Mouse (Mus musculus) brown adipose tissue, adult 24 weeks (tissue): ENCODE results near the gene Nipal3. TPM values are rescaled to one million over a fixed set of nuclear protein-coding genes. Genes with fewer than 3 reads are reported as not detected.

Experiments
- H3K27ac ChIP-seq: fragments of 200-500 bp; replicated peaks from 2 replicates; pipeline ENCODE4 v1.5.1; 2012; ENCODE audit warnings: low read depth, mild to moderate bottlenecking, low read length
- H3K4me1 ChIP-seq: fragments of 200-500 bp; 2 replicates; pipeline ENCODE4 v1.6.1; 2012; ENCODE audit warnings: low read length, mixed read lengths; ENCODE audit not compliant: control insufficient read depth, insufficient read depth, insufficient read length
- H3K4me3 ChIP-seq: fragments of 200-500 bp; 2 replicates; pipeline ENCODE4 v1.5.1; 2012; ENCODE audit warnings: low read depth, mild to moderate bottlenecking, low read length, moderate library complexity; ENCODE audit not compliant: insufficient read depth
- polyA plus RNA-seq: library from polyadenylated mRNA; stranded (reverse); fragments of >200 nt; gene quantifications from 2 replicates; pipeline ENCODE4 v1.2.4, GENCODE M21; 2012; ENCODE audit not compliant: missing spikeins, insufficient read depth, insufficient read length

Gene Nipal3
- polyA plus RNA-seq, 1 experiment: 6.5 TPM

- no peak overlapping the region for H3K4me3 ChIP-seq
- no peak overlapping the region for H3K27ac ChIP-seq
- H3K4me1 ChIP-seq: peaks cover 4% of the 10 kb centered on the region; the same call in 1 of the 2 replicates
Observed at GRCm38 (mm10) chr4:135489256-135489655, 5.6 kb downstream of the Nipal3 start.

GRCm38 (mm10) chr4:135486352-135486751 is 8.5 kb downstream of the Nipal3 start:
- no peak overlapping the region for H3K27ac ChIP-seq
- H3K4me1 ChIP-seq: no peaks in the 10 kb centered on the region
- no peak overlapping the region for H3K4me3 ChIP-seq

- no peak overlapping the region for H3K27ac ChIP-seq
- no peaks in the 10 kb centered on the region for H3K4me1 ChIP-seq
- no peak overlapping the region for H3K4me3 ChIP-seq
Observed at GRCm38 (mm10) chr4:135485086-135485485, 9.8 kb downstream of the Nipal3 start.

GRCm38 (mm10) chr4:135480370-135480769 is 14.5 kb downstream of the Nipal3 start:
- Histone ChIP-seq H3K27ac (no peak overlapping the region), H3K4me1 (no peaks in the 10 kb centered on the region), H3K4me3 (no peak overlapping the region)

GRCm38 (mm10) chr4:135477851-135478250 is 17.0 kb downstream of the Nipal3 start:
- Histone ChIP-seq H3K4me3 (no peak overlapping the region), H3K27ac (no peak overlapping the region), H3K4me1 (no peaks in the 10 kb centered on the region)

GRCm38 (mm10) chr4:135463406-135463805 is 31.4 kb downstream of the Nipal3 start:
- Histone ChIP-seq H3K27ac (no peak overlapping the region), H3K4me3 (no peak overlapping the region), H3K4me1 (no peaks in the 10 kb centered on the region)

GRCm38 (mm10) chr4:135453572-135453971 is 41.3 kb downstream of the Nipal3 start:
- H3K4me1 ChIP-seq: peaks cover 4% of the 10 kb centered on the region; the same call in 1 of the 2 replicates
- H3K27ac ChIP-seq: no peak overlapping the region
- H3K4me3 ChIP-seq: no peak overlapping the region

- Histone ChIP-seq H3K4me3 (no peak overlapping the region), H3K4me1 (peaks cover 4% of the 10 kb centered on the region; the same call in 1 of the 2 replicates), H3K27ac (no peak overlapping the region)
Observed at GRCm38 (mm10) chr4:135453164-135453563, 41.7 kb downstream of the Nipal3 start.

GRCm38 (mm10) chr4:135451360-135452015 is 43.4 kb downstream of the Nipal3 start:
- peaks cover 4% of the 10 kb centered on the region; the same call in 1 of the 2 replicates for H3K4me1 ChIP-seq
- no peak overlapping the region for H3K4me3 ChIP-seq
- H3K27ac ChIP-seq: no peak overlapping the region

GRCm38 (mm10) chr4:135442473-135442872 is 52.4 kb downstream of the Nipal3 start:
- Histone ChIP-seq H3K4me1 (peaks cover 2% of the 10 kb centered on the region; the same call in 1 of the 2 replicates), H3K4me3 (no peak overlapping the region)

GRCm38 (mm10) chr4:135439904-135440522 is 54.8 kb downstream of the Nipal3 start:
- Histone ChIP-seq H3K4me1 (peaks cover 2% of the 10 kb centered on the region; the same call in 1 of the 2 replicates), H3K27ac (no peak overlapping the region), H3K4me3 (no peak overlapping the region)

More at GRCm38 (mm10) chr4:135442473-135442872, 52.4 kb downstream of the Nipal3 start:
- H3K27ac ChIP-seq: no peak overlapping the region

- Histone ChIP-seq H3K4me3 (0 out of 2 replicates have a peak overlapping the region, but pooled peaks have one; percentile 5), H3K4me1 (peaks cover 4% of the 10 kb centered on the region; the same call in 1 of the 2 replicates), H3K27ac (no peak overlapping the region; the same call in 1 of the 2 replicates)
Observed at GRCm38 (mm10) chr4:135439188-135439647, 55.6 kb downstream of the Nipal3 start.

GRCm38 (mm10) chr4:135437924-135438323 is 56.9 kb downstream of the Nipal3 start:
- H3K27ac ChIP-seq: no peak overlapping the region
- H3K4me1 ChIP-seq: peaks cover 4% of the 10 kb centered on the region; the same call in 1 of the 2 replicates
- H3K4me3 ChIP-seq: no peak overlapping the region

GRCm38 (mm10) chr4:135436291-135436690 is 58.5 kb downstream of the Nipal3 start:
- Histone ChIP-seq H3K27ac (no peak overlapping the region; the same call in 1 of the 2 replicates), H3K4me3 (no peak overlapping the region), H3K4me1 (peaks cover 4% of the 10 kb centered on the region; the same call in 1 of the 2 replicates)

- peak overlapping the region; percentile 46; the same call in 1 of the 2 replicates for H3K27ac ChIP-seq
- peak overlapping the region; percentile 69 for H3K4me3 ChIP-seq
- 0 out of 2 replicates have a peak, but pooled peaks cover 2% of the 10 kb centered on the region for H3K4me1 ChIP-seq
Observed at GRCm38 (mm10) chr4:135434395-135434789, 60.4 kb downstream of the Nipal3 start.
